In the genomic region with DNA sequence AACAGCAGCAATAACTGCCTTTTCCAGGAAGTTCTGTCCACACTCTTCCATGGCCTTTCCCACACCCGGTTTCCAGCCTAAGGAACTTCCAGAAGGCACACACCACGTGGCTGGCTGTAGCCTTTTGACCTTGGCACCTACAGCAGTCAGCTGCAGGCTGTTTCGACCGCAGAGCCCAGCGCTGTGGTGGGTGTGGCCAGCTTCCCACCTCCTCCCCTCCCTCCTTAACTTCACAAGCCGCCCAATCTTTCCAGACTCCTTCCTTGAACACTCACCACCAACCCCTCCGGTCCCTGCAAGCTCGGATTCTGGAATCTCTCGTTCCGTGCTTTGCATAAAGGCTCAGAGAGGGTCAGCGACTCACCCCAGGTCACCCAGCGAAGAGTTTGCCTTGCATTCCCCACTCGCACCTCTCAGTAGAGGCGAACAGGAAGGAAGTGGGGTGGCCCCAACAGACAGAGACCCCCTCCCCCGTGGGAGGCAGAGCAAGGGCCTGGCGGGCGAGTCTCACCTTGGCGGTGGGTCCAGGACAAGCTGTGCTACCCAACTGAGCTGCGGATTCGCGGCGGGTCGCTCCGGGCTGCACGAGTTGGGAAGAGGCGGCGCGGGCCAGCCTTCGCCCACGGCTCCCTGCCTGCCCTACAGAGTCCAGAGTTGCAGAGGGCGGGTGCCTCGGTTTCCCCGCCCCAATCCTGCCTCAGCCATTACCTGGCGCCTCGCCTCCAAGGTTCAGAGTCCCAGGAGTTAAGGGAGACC, we compare ENCODE assay signal across 8 mouse cellular contexts. TPM values are rescaled to one million over a fixed set of nuclear protein-coding genes. Genes with fewer than 3 reads are reported as not detected.
DNase-seq lines count a peak whose midpoint lies in the region; ATAC-seq lines count a peak whose summit lies in the region.

No protein-coding gene starts in this region.

- peak overlapping the region; percentile 41 for H3K4me3 ChIP-seq in embryonic facial prominence, embryonic 15.5 days (replicated peaks)
- peak overlapping the region; percentile 48 for H3K4me3 ChIP-seq in limb, embryonic 10.5 days
- H3K4me3 ChIP-seq in midbrain, embryonic 10.5 days, result peak overlapping the region; percentile 47
- H3K4me3 ChIP-seq in stomach, embryonic 14.5 days (ENCODE audit: low read depth, low read length), result peak overlapping the region; percentile 33

- peak overlapping the region; percentile 29; the same call in 1 of the 2 replicates for H3K9ac ChIP-seq in embryonic facial prominence, embryonic 15.5 days
- H3K9ac ChIP-seq in stomach, embryonic 14.5 days (replicated peaks; ENCODE audit: low read depth, low read length), result peak overlapping the region; percentile 39

- peak overlapping the region; percentile 64 for H3K4me2 ChIP-seq in embryonic facial prominence, embryonic 15.5 days (replicated peaks)
- peak overlapping the region; percentile 72 for H3K4me2 ChIP-seq in stomach, embryonic 14.5 days (replicated peaks; ENCODE audit: low read depth, low read length)

- H3K36me3 ChIP-seq in embryonic facial prominence, embryonic 15.5 days, result no peaks in the 10 kb centered on the region
- H3K36me3 ChIP-seq in limb, embryonic 10.5 days, result no peaks in the 10 kb centered on the region
- H3K36me3 ChIP-seq in midbrain, embryonic 10.5 days, result no peaks in the 10 kb centered on the region
- no peaks in the 10 kb centered on the region for H3K36me3 ChIP-seq in stomach, embryonic 14.5 days (ENCODE audit: control insufficient read depth, insufficient read depth, low read length)

- H3K27me3 ChIP-seq in embryonic facial prominence, embryonic 15.5 days, result no peaks in the 10 kb centered on the region
- peaks cover 42% of the 10 kb centered on the region for H3K27me3 ChIP-seq in limb, embryonic 10.5 days (ENCODE audit: low read depth, poor library complexity, severe bottlenecking)
- H3K27me3 ChIP-seq in midbrain, embryonic 10.5 days (ENCODE audit: low read depth, poor library complexity, severe bottlenecking), result peaks cover 60% of the 10 kb centered on the region
- no peaks in the 10 kb centered on the region for H3K27me3 ChIP-seq in stomach, embryonic 14.5 days (ENCODE audit: control insufficient read depth, insufficient read depth, low read length)

- ATAC-seq in embryonic facial prominence, embryonic 15.5 days (ENCODE audit: insufficient number of reproducible peaks, low FRiP score, low TSS enrichment, low read depth), result 0 out of 2 replicates have a peak, but pooled peaks have one; percentile 15
- ATAC-seq in hematopoietic stem cell, adult 5-6 weeks (replicated peaks in 1 of 2; ENCODE audit: insufficient read depth in 1 of 2, low FRiP score in 2 of 2, low TSS enrichment in 1 of 2, low read depth in 1 of 2, poor library complexity in 2 of 2, severe bottlenecking in 2 of 2), result peak; percentile 49 to 61
- peak; percentile 73 for ATAC-seq in stomach, embryonic 14.5 days (ENCODE audit: insufficient number of reproducible peaks, insufficient read depth, low FRiP score, low read depth)

- WGBS in embryonic facial prominence, embryonic 15.5 days, result 2% methylated on average over 35 of the region's 35 CpGs
- 3% methylated on average over 35 of the region's 35 CpGs for WGBS in limb, embryonic 10.5 days
- WGBS in midbrain, embryonic 10.5 days, result 2% methylated on average over 35 of the region's 35 CpGs
- WGBS in stomach, embryonic 14.5 days, result 1% methylated on average over 35 of the region's 35 CpGs

- no peaks in the 10 kb centered on the region for H3K9me3 ChIP-seq in embryonic facial prominence, embryonic 15.5 days (replicated peaks)
- no peaks in the 10 kb centered on the region for H3K9me3 ChIP-seq in limb, embryonic 10.5 days (replicated peaks)
- H3K9me3 ChIP-seq in midbrain, embryonic 10.5 days (replicated peaks), result no peaks in the 10 kb centered on the region
- no peaks in the 10 kb centered on the region for H3K9me3 ChIP-seq in stomach, embryonic 14.5 days (ENCODE audit: control insufficient read depth, low read depth, low read length)

- DNase-seq in cerebellum, postnatal 10 days, result peak; percentile 10 to 20
- no peak for DNase-seq in cerebellum, postnatal 25 days
- DNase-seq in limb, embryonic 10.5 days (ENCODE audit: low spot score), result peak; percentile 69
- peak; percentile 17 for DNase-seq in midbrain, embryonic 10.5 days (ENCODE audit: low spot score)
- DNase-seq in cerebellum, postnatal 4 days (ENCODE audit: low spot score in 2 of 2), result no peak

- 0 out of 2 replicates have a peak overlapping the region, but pooled peaks have one; percentile 6 for H3K27ac ChIP-seq in embryonic facial prominence, embryonic 15.5 days (replicated peaks)
- H3K27ac ChIP-seq in limb, embryonic 10.5 days, result peak overlapping the region; percentile 77
- H3K27ac ChIP-seq in midbrain, embryonic 10.5 days (replicated peaks), result peak overlapping the region; percentile 34; the same call in 1 of the 2 replicates
- H3K27ac ChIP-seq in stomach, embryonic 14.5 days (ENCODE audit: low read length), result no peak overlapping the region

- peaks cover 13% of the 10 kb centered on the region for H3K4me1 ChIP-seq in embryonic facial prominence, embryonic 15.5 days
- peaks cover 21% of the 10 kb centered on the region for H3K4me1 ChIP-seq in limb, embryonic 10.5 days
- peaks cover 19% of the 10 kb centered on the region for H3K4me1 ChIP-seq in midbrain, embryonic 10.5 days
- peaks cover 2% of the 10 kb centered on the region; the same call in 1 of the 2 replicates for H3K4me1 ChIP-seq in stomach, embryonic 14.5 days (ENCODE audit: control insufficient read depth, insufficient read depth, low read length)

RNA-seq across cellular contexts. Expression of a gene that starts 4.1 kb away (rescaled TPM):
- 38.1 and 44.7 TPM in 2 replicates for polyA plus RNA-seq in embryonic facial prominence, embryonic 15.5 days (2015; fragmentation: Nextera tagmentation; extraction: Ambion mirVana)
- 1.1 and 2.8 TPM in 2 replicates for total RNA-seq in hematopoietic stem cell, adult 5-6 weeks (2017)
- 16.7 and 22.9 TPM in 2 replicates for polyA plus RNA-seq in limb, embryonic 10.5 days (2016; fragmentation: Nextera tagmentation; extraction: Ambion mirVana)
- 20.2 and 20.9 TPM in 2 replicates for polyA plus RNA-seq in midbrain, embryonic 10.5 days (2016; fragmentation: Nextera tagmentation; extraction: Ambion mirVana)
- polyA plus RNA-seq in stomach, embryonic 14.5 days (2014; fragmentation: Nextera tagmentation; extraction: Ambion mirVana), result 10.7 and 10.8 TPM in 2 replicates

RNA-seq across cellular contexts. Expression of a gene that starts 14.4 kb away (rescaled TPM):
- 202 and 226 TPM in 2 replicates for polyA plus RNA-seq in embryonic facial prominence, embryonic 15.5 days (2015; fragmentation: Nextera tagmentation; extraction: Ambion mirVana)
- total RNA-seq in hematopoietic stem cell, adult 5-6 weeks (2017), result 43.6 and 44.7 TPM in 2 replicates
- 233 and 257 TPM in 2 replicates for polyA plus RNA-seq in limb, embryonic 10.5 days (2016; fragmentation: Nextera tagmentation; extraction: Ambion mirVana)
- polyA plus RNA-seq in midbrain, embryonic 10.5 days (2016; fragmentation: Nextera tagmentation; extraction: Ambion mirVana), result 251 and 265 TPM in 2 replicates
- polyA plus RNA-seq in stomach, embryonic 14.5 days (2014; fragmentation: Nextera tagmentation; extraction: Ambion mirVana), result 180 and 190 TPM in 2 replicates

RNA-seq across cellular contexts. Expression of a gene that starts 25.2 kb away (rescaled TPM):
- 74.6 and 75.6 TPM in 2 replicates for polyA plus RNA-seq in embryonic facial prominence, embryonic 15.5 days (2015; fragmentation: Nextera tagmentation; extraction: Ambion mirVana)
- total RNA-seq in hematopoietic stem cell, adult 5-6 weeks (2017), result 10.4 and 26.5 TPM in 2 replicates
- polyA plus RNA-seq in limb, embryonic 10.5 days (2016; fragmentation: Nextera tagmentation; extraction: Ambion mirVana), result 47.1 and 47.3 TPM in 2 replicates
- 57.8 and 60.3 TPM in 2 replicates for polyA plus RNA-seq in midbrain, embryonic 10.5 days (2016; fragmentation: Nextera tagmentation; extraction: Ambion mirVana)
- polyA plus RNA-seq in stomach, embryonic 14.5 days (2014; fragmentation: Nextera tagmentation; extraction: Ambion mirVana), result 92.9 and 94.3 TPM in 2 replicates

RNA-seq across cellular contexts. Expression of a gene that starts 32.4 kb away (rescaled TPM):
- polyA plus RNA-seq in embryonic facial prominence, embryonic 15.5 days (2015; fragmentation: Nextera tagmentation; extraction: Ambion mirVana), result 4.3 and 7.0 TPM in 2 replicates
- total RNA-seq in hematopoietic stem cell, adult 5-6 weeks (2017), result not detected in 2 replicates
- 0.89 and 2.4 TPM in 2 replicates for polyA plus RNA-seq in limb, embryonic 10.5 days (2016; fragmentation: Nextera tagmentation; extraction: Ambion mirVana)
- polyA plus RNA-seq in midbrain, embryonic 10.5 days (2016; fragmentation: Nextera tagmentation; extraction: Ambion mirVana), result 1.0 and 3.0 TPM in 2 replicates
- 443 and 466 TPM in 2 replicates for polyA plus RNA-seq in stomach, embryonic 14.5 days (2014; fragmentation: Nextera tagmentation; extraction: Ambion mirVana)

RNA-seq across cellular contexts. Expression of a gene that starts 46.2 kb away (rescaled TPM):
- polyA plus RNA-seq in embryonic facial prominence, embryonic 15.5 days (2015; fragmentation: Nextera tagmentation; extraction: Ambion mirVana), result 37.3 and 41.8 TPM in 2 replicates
- total RNA-seq in hematopoietic stem cell, adult 5-6 weeks (2017), result 15.9 and 17.7 TPM in 2 replicates
- 38.9 and 46.4 TPM in 2 replicates for polyA plus RNA-seq in limb, embryonic 10.5 days (2016; fragmentation: Nextera tagmentation; extraction: Ambion mirVana)
- polyA plus RNA-seq in midbrain, embryonic 10.5 days (2016; fragmentation: Nextera tagmentation; extraction: Ambion mirVana), result 41.1 and 44.1 TPM in 2 replicates
- polyA plus RNA-seq in stomach, embryonic 14.5 days (2014; fragmentation: Nextera tagmentation; extraction: Ambion mirVana), result 35.4 and 39.0 TPM in 2 replicates

Comparison
In these comparisons a context has a peak if more than half of its experiments do, and no peak if none do; other contexts are left out.
1. DNase-seq: peak in cerebellum, postnatal 10 days (2 of 2), limb, embryonic 10.5 days (single experiment) and midbrain, embryonic 10.5 days (single experiment); none in cerebellum, postnatal 25 days (0 of 2) and cerebellum, postnatal 4 days (0 of 2).
2. ATAC-seq: peak in every context shown above with its lines; median percentile 73 in stomach, embryonic 14.5 days; 55 in hematopoietic stem cell, adult 5-6 weeks; 15 in embryonic facial prominence, embryonic 15.5 days.
3. Peak in every context shown above with its lines, with median percentiles within 50 percentile points of each other: H3K4me3 ChIP-seq.